Mouse (Mus musculus): Measurements from ENCODE around the gene Ugt1a6a. TPM values are rescaled to one million over a fixed set of nuclear protein-coding genes. Genes with fewer than 3 reads are reported as not detected.

Gene Ugt1a6a
- total and polyA plus RNA-seq, 3 experiments = not detected

DNA sequence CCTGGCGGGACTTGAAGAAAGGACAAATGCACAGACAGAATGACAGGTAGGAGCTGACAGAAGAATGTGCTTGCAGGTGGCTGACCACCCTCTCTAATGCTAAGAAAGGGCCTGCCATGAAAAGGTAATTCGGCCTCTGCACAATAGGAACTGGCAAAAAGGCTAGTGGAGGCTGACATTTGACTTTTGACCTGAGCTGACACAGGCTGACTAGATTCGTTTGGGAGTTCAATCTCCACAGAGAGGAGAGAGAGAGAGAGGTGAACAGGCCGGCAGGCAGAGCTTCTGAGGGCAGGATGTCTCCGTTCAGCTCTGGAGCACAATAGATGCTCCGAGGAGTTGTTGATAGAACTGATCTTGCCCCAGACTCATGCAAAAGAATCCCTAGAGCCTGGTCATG is 111.8 kb downstream of the Ugt1a6a start:
- no peak for DNase-seq (ENCODE audit: low read depth, low spot score)
- H3K4me1 ChIP-seq (ENCODE audit: control insufficient read depth in 1 of 2, insufficient read depth in 2 of 2, low read length in 2 of 2) = no peaks in the 10 kb centered on the region
- H3K9ac ChIP-seq (ENCODE audit: control insufficient read depth, low read depth, low read length, poor library complexity, severe bottlenecking) = no peak overlapping the region
- no peaks in the 10 kb centered on the region for H3K79me2 ChIP-seq (ENCODE audit: control insufficient read depth, insufficient read depth, low read length, poor library complexity)
- H3K4me3 ChIP-seq (ENCODE audit: control insufficient read depth in 1 of 2, insufficient read depth in 1 of 2, low read depth in 2 of 2, low read length in 2 of 2) = no peak overlapping the region
- no peaks in the 10 kb centered on the region for H3K36me3 ChIP-seq (ENCODE audit: control insufficient read depth in 1 of 2, insufficient read depth in 2 of 2, low read length in 2 of 2)
- TF ChIP-seq USF2 (IDR thresholded peaks at IDR 0.05; ENCODE audit: borderline replicate concordance in 1 of 2, insufficient read depth in 1 of 2, low read depth in 1 of 2, low read length in 2 of 2) = no peak
- no peak for TF ChIP-seq KAT2A (conservative IDR thresholded peaks at IDR 0.05; ENCODE audit: low read depth, low read length)
- TF ChIP-seq MAX (IDR thresholded peaks at IDR 0.05; ENCODE audit: low read length) = no peak
- H3K9me3 ChIP-seq (replicated peaks; ENCODE audit: insufficient read depth, low read length) = no peaks in the 10 kb centered on the region
- no peak overlapping the region for H3K27ac ChIP-seq (ENCODE audit: control insufficient read depth, low read depth, low read length)
- no peaks in the 10 kb centered on the region for H3K27me3 ChIP-seq (ENCODE audit: control insufficient read depth in 1 of 2, insufficient read depth in 2 of 2, low read length in 2 of 2)

DNA sequence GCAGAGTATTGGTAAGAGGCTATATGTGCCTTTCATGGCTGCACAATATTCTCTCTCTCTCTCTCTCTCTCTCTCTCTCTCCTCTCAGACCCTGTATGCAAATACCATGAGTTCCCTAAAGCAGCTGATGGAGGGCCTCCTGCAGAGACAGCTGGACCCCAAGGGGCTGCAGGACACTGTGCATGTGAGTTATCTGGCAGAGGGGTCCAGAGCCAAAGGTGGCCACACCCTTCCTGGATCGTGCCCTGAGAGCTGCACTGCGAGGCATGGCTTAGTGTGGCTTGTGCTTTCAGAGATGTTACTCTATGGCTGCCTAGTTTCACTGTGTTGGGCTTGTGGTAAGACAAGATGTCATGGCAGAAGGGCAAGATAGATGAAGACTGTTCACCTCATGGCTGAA is 113.1 kb downstream of the Ugt1a6a start:
- Histone ChIP-seq H3K9ac (ENCODE audit: control insufficient read depth, low read depth, low read length, poor library complexity, severe bottlenecking) (no peak overlapping the region), H3K4me3 (ENCODE audit: control insufficient read depth in 1 of 2, insufficient read depth in 1 of 2, low read depth in 2 of 2, low read length in 2 of 2) (no peak overlapping the region), H3K27me3 (ENCODE audit: control insufficient read depth in 1 of 2, insufficient read depth in 2 of 2, low read length in 2 of 2) (no peaks in the 10 kb centered on the region), H3K9me3 (replicated peaks; ENCODE audit: insufficient read depth, low read length) (no peaks in the 10 kb centered on the region), H3K27ac (ENCODE audit: control insufficient read depth, low read depth, low read length) (no peak overlapping the region), H3K36me3 (ENCODE audit: control insufficient read depth in 1 of 2, insufficient read depth in 2 of 2, low read length in 2 of 2) (no peaks in the 10 kb centered on the region), H3K79me2 (ENCODE audit: control insufficient read depth, insufficient read depth, low read length, poor library complexity) (no peaks in the 10 kb centered on the region), H3K4me1 (ENCODE audit: control insufficient read depth in 1 of 2, insufficient read depth in 2 of 2, low read length in 2 of 2) (no peaks in the 10 kb centered on the region)
- TF ChIP-seq MEF2A (IDR thresholded peaks at IDR 0.05; ENCODE audit: extremely low read depth, insufficient replicate concordance, low read depth, low read length, poor library complexity, severe bottlenecking) = no peak
- TF ChIP-seq USF2 (IDR thresholded peaks at IDR 0.05; ENCODE audit: borderline replicate concordance in 1 of 2, insufficient read depth in 1 of 2, low read depth in 1 of 2, low read length in 2 of 2) = no peak
- no peak for TF ChIP-seq CHD2 (IDR thresholded peaks at IDR 0.05; ENCODE audit: low read length)
- no peak for TF ChIP-seq UBTF (IDR thresholded peaks at IDR 0.05; ENCODE audit: borderline replicate concordance, insufficient read depth, low read depth, low read length)
- TF ChIP-seq RCOR1 (IDR thresholded peaks at IDR 0.05; ENCODE audit: low read depth, low read length) = no peak
- no peak for TF ChIP-seq EP300 (IDR thresholded peaks at IDR 0.05; ENCODE audit: low read depth in 1 of 2, low read length in 2 of 2)
- no peak for TF ChIP-seq SIN3A (IDR thresholded peaks at IDR 0.05; ENCODE audit: low read length)
- TF ChIP-seq BHLHE40 (IDR thresholded peaks at IDR 0.05; ENCODE audit: borderline replicate concordance, low read depth, low read length) = no peak
- no peak for TF ChIP-seq HCFC1 (IDR thresholded peaks at IDR 0.05; ENCODE audit: low read depth, low read length)
- no peak for TF ChIP-seq GABPA (IDR thresholded peaks at IDR 0.05; ENCODE audit: low read depth, low read length)
- TF ChIP-seq JUND (IDR thresholded peaks at IDR 0.05; ENCODE audit: low read depth, low read length) = no peak
- no peak for TF ChIP-seq MXI1 (IDR thresholded peaks at IDR 0.05; ENCODE audit: low read depth, low read length)
- TF ChIP-seq POLR2AphosphoS5 (IDR thresholded peaks at IDR 0.05; ENCODE audit: borderline replicate concordance, low read depth, low read length) = no peak
- no peak for TF ChIP-seq USF1 (IDR thresholded peaks at IDR 0.05; ENCODE audit: low read depth, low read length)
- TF ChIP-seq TAL1 (IDR thresholded peaks at IDR 0.05; ENCODE audit: low read length) = no peak
- no peak for TF ChIP-seq TBP (IDR thresholded peaks at IDR 0.05; ENCODE audit: low read depth, low read length)
- no peak for TF ChIP-seq ETS1 (IDR thresholded peaks at IDR 0.05; ENCODE audit: low read depth, low read length)
- no peak for TF ChIP-seq MAX (IDR thresholded peaks at IDR 0.05; ENCODE audit: low read length)
- TF ChIP-seq POLR2A (IDR thresholded peaks at IDR 0.05; ENCODE audit: control insufficient read depth in 1 of 2, insufficient read depth in 1 of 2, low read depth in 1 of 2, low read length in 2 of 2, poor library complexity in 1 of 2) = no peak
- no peak for TF ChIP-seq NELFE (IDR thresholded peaks at IDR 0.05; ENCODE audit: low read depth, low read length)
- DNase-seq (ENCODE audit: low read depth, low spot score) = no peak
